Mouse (Mus musculus): ENCODE results near the gene Rock2. TPM values are rescaled to one million over a fixed set of nuclear protein-coding genes. Genes with fewer than 3 reads are reported as not detected.

Gene Rock2
- 10 to 100 TPM; 43.9 to 48.4 TPM for total RNA-seq (2023)

GRCm38 (mm10) chr12:16894396-16895220 lies at the start of gene Rock2:
Gene Rock2, plus strand, starts transcription at chr12:16894895.

GRCm38 (mm10) chr12:16999739-17000497 lies 105.2 kb downstream of the Rock2 start, which contains the start of gene Pqlc3:
Gene Pqlc3, minus strand, starts transcription at chr12:17000408.

GRCm38 (mm10) chr12:17011100-17011870 lies 116.6 kb downstream of the Rock2 start, which contains the start of gene 2410004P03Rik:
Gene 2410004P03Rik, minus strand, starts transcription at chr12:17011727.

Other genes starting within 250 kb of the Rock2 start
- gene Ntsr2, start 241.5 kb upstream of the Rock2 start, total RNA-seq (2023): not detected
- gene Greb1, start 94.0 kb upstream of the Rock2 start, total RNA-seq (2023): 1 to 10 TPM; 1.7 to 3.8 TPM
- 10 to 100 TPM; 15.4 to 19.6 TPM for gene E2f6, start 83.9 kb upstream of the Rock2 start, total RNA-seq (2023)
- 10 to 100 TPM; 10.9 to 11.4 TPM for gene Pqlc3, start 105.5 kb downstream of the Rock2 start, total RNA-seq (2023)
- gene 2410004P03Rik, start 116.8 kb downstream of the Rock2 start, total RNA-seq (2023): under 1 TPM in 1 of 2 experiments, not detected in 1; 0.62 TPM